Mouse (Mus musculus): ENCODE results near the gene Coro2b. TPM values are rescaled to one million over a fixed set of nuclear protein-coding genes. Genes with fewer than 3 reads are reported as not detected.

The Coro2b gene
- polyA plus RNA-seq, 1 experiment from 2014 or later, result 41.5 TPM

GRCm38 (mm10) chr9:62480898-62481642 lies 55.8 kb downstream of the Coro2b start:
- 0 out of 2 replicates have a peak overlapping the region, but pooled peaks have one; percentile 6 for H3K9ac ChIP-seq
- 52% methylated on average over 6 of the region's 6 CpGs for WGBS
- H3K27ac ChIP-seq (replicated peaks), result 0 out of 2 replicates have a peak overlapping the region, but pooled peaks have one; percentile 9

GRCm38 (mm10) chr9:62480149-62480548 lies 56.7 kb downstream of the Coro2b start:
- no peaks in the 10 kb centered on the region for H3K27me3 ChIP-seq
- H3K36me3 ChIP-seq, result no peaks in the 10 kb centered on the region
- no peak for ATAC-seq (ENCODE audit: low read depth)
- no peaks in the 10 kb centered on the region for H3K9me3 ChIP-seq
- no peak overlapping the region for H3K4me2 ChIP-seq
- H3K4me1 ChIP-seq (replicated peaks), result peaks cover 43% of the 10 kb centered on the region
- 0 out of 2 replicates have a peak overlapping the region, but pooled peaks have one; percentile 5 for H3K9ac ChIP-seq
- WGBS, result 82% methylated on average over 9 of the region's 9 CpGs
- no peak overlapping the region for H3K4me3 ChIP-seq
- H3K27ac ChIP-seq (replicated peaks), result peak overlapping the region; percentile 13; the same call in 1 of the 2 replicates

More at GRCm38 (mm10) chr9:62480898-62481642, 55.8 kb downstream of the Coro2b start:
- no peaks in the 10 kb centered on the region for H3K9me3 ChIP-seq
- H3K4me3 ChIP-seq, result no peak overlapping the region
- ATAC-seq (ENCODE audit: low read depth), result no peak
- H3K4me1 ChIP-seq (replicated peaks), result peaks cover 43% of the 10 kb centered on the region
- H3K27me3 ChIP-seq, result no peaks in the 10 kb centered on the region
- no peak overlapping the region for H3K4me2 ChIP-seq
- no peaks in the 10 kb centered on the region for H3K36me3 ChIP-seq

DNA sequence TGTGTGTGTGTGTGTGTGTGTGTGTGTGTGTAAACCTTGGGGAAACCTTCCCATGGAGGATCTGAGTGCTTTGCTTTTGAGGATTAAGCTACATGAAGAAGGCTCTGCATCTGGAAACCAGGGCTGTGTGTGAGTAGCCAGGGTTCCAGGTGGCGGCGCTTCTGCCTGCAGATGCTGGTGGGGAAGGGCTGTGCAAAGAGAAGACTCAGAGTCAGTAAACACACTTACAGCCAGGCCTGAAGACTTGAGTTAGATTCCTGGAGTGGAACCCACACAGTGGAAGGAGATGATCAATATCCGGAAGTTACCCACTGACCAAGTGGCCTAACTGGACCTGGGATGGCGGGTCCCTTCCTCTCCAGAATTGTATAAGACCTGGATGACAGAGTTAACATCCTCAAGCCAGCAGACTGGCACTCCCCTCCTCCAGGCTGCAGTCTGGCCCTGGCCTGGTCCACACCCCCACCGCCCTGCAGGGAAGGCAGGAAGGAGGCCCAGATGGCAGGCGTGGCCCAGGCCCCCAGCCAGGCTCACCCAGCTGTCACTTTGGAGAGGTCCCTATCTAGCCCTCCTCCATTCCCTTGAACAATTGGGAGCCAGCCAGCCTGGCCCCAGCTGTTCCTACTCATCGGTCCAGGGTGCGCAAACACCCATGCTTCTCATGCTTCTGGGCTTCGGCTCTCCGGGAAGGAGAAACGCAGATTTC lies 59.9 kb downstream of the Coro2b start:
- Histone ChIP-seq H3K4me2 (no peak overlapping the region), H3K9me3 (no peaks in the 10 kb centered on the region), H3K36me3 (no peaks in the 10 kb centered on the region), H3K27me3 (no peaks in the 10 kb centered on the region), H3K4me3 (no peak overlapping the region), H3K4me1 (replicated peaks) (peaks cover 46% of the 10 kb centered on the region), H3K27ac (replicated peaks) (peak overlapping the region; percentile 83), H3K9ac (no peak overlapping the region; the same call in 1 of the 2 replicates)
- WGBS, result 44% methylated on average over 11 of the region's 11 CpGs
- peak; percentile 68 for ATAC-seq (ENCODE audit: low read depth)

GRCm38 (mm10) chr9:62474206-62474605 lies 62.6 kb downstream of the Coro2b start:
- Histone ChIP-seq H3K36me3 (no peaks in the 10 kb centered on the region), H3K4me2 (no peak overlapping the region), H3K27ac (replicated peaks) (no peak overlapping the region), H3K9me3 (no peaks in the 10 kb centered on the region), H3K4me1 (replicated peaks) (peaks cover 36% of the 10 kb centered on the region), H3K4me3 (no peak overlapping the region), H3K9ac (no peak overlapping the region), H3K27me3 (no peaks in the 10 kb centered on the region)
- WGBS, result 82% methylated on average over 2 of the region's 2 CpGs
- no peak for ATAC-seq (ENCODE audit: low read depth)

DNA sequence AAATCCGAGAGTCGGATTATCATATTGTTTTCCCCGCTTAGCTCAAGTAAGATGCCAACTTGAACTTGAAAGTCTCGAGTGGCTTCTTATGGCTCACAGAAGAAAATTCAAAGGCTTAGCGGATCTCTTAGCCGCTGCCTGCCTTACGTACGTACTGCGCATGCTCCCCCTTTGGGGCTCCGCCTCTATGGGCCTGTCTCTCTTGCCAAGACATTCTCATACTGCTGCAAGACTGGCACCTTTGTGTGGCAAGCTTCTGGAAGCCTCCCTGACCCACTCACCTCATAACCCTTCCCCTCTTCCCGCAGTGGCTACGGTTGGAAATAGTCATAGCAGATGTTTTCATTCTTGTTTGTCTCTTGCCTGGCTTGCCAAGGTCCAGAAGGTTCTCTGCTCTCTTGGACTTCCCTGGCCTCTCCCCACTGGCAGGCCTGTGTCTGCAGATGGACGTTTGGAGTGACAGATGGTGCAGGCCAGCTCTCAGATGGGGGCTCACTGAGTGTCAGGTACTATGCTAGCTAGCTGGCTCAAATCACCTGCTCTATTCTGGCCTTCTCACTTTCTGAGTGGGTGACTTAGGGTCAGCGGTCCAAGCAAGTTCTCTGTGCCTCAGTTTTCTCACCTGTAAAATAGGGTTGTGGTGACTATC lies 65.2 kb downstream of the Coro2b start:
- Histone ChIP-seq H3K4me3 (no peak overlapping the region), H3K9me3 (no peaks in the 10 kb centered on the region), H3K9ac (no peak overlapping the region), H3K27me3 (no peaks in the 10 kb centered on the region), H3K4me1 (replicated peaks) (peaks cover 44% of the 10 kb centered on the region), H3K27ac (replicated peaks) (peak overlapping the region; percentile 46; the same call in 1 of the 2 replicates), H3K4me2 (no peak overlapping the region), H3K36me3 (no peaks in the 10 kb centered on the region)
- WGBS, result 87% methylated on average over 14 of the region's 14 CpGs
- ATAC-seq (ENCODE audit: low read depth), result no peak

DNA sequence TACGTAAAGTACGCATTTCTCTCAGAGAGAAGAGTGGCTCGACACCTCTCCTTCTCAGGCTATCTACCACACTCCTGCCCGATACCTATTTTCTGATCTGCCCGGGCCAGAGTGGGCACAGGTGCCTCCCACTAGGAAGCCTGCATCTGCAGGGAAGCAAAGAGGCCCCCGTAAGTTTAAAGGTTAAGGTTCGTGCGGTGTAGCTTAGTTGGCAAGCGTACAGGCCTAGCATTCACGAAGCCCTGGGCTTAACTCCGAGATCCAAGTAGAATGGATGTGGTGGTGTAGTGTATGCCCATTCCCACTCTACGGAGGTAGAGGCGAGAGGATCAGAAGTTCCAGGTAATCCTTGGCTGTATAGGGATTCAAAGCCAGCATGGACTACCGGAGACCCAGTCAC lies 65.8 kb downstream of the Coro2b start:
- no peak overlapping the region for H3K4me2 ChIP-seq
- no peak overlapping the region for H3K4me3 ChIP-seq
- no peak overlapping the region for H3K27ac ChIP-seq (replicated peaks)
- H3K9ac ChIP-seq, result no peak overlapping the region
- no peaks in the 10 kb centered on the region for H3K36me3 ChIP-seq
- no peaks in the 10 kb centered on the region for H3K9me3 ChIP-seq
- WGBS, result 91% methylated on average over 14 of the region's 14 CpGs
- peaks cover 45% of the 10 kb centered on the region for H3K4me1 ChIP-seq (replicated peaks)
- no peak for ATAC-seq (ENCODE audit: low read depth)
- no peaks in the 10 kb centered on the region for H3K27me3 ChIP-seq

DNA sequence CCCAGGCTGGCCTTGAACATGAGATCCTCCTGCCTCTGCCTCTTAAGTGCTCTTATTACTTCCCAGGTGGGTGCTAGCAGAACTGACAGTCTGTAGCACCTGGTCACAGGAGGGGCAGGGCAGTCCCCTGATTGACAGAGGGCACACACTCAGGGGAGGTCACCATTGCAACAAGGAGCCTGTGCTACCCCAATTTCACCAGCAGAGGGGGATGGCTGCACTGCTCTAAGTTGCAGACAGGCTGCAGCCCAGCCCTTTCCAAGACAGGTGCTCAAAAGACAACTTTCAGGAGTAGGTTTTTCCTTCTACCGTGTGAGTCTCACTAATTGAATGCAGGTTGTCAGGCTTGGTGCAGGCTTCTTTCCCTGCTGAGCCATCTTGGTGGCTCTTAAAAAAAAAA lies 66.4 kb downstream of the Coro2b start:
- Histone ChIP-seq H3K27me3 (no peaks in the 10 kb centered on the region), H3K4me3 (no peak overlapping the region), H3K4me1 (replicated peaks) (peaks cover 46% of the 10 kb centered on the region), H3K36me3 (no peaks in the 10 kb centered on the region), H3K4me2 (no peak overlapping the region), H3K9ac (no peak overlapping the region), H3K27ac (replicated peaks) (peak overlapping the region; percentile 72; the same call in 1 of the 2 replicates), H3K9me3 (no peaks in the 10 kb centered on the region)
- 24% methylated on average over 1 of the region's 1 CpGs for WGBS
- 0 out of 2 replicates have a peak, but pooled peaks have one; percentile 37 for ATAC-seq (ENCODE audit: low read depth)

DNA sequence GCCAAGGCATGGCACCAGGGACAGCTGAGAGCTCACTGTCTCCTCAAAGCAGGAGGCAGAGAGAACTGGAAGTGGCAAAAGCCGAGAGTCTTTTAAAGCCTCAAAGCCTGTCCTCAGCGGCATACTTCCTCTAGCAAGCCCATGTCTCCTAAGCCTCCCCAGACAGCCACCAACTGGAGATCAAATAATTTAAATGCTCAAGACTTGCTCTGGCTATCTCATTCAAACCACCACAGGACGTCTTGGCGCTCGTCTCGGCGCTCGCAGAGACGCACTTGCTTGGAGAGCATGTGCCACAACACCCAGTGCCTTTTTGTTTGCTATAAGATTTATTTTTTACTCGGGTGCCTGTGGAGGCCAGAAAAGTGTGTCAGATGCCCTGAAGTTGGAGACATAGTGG lies 67.1 kb downstream of the Coro2b start:
- Histone ChIP-seq H3K4me2 (no peak overlapping the region), H3K36me3 (no peaks in the 10 kb centered on the region), H3K27ac (replicated peaks) (peak overlapping the region; percentile 72), H3K9ac (no peak overlapping the region), H3K27me3 (no peaks in the 10 kb centered on the region), H3K9me3 (no peaks in the 10 kb centered on the region), H3K4me1 (replicated peaks) (peaks cover 46% of the 10 kb centered on the region), H3K4me3 (no peak overlapping the region)
- no peak for ATAC-seq (ENCODE audit: low read depth)
- 68% methylated on average over 10 of the region's 10 CpGs for WGBS

DNA sequence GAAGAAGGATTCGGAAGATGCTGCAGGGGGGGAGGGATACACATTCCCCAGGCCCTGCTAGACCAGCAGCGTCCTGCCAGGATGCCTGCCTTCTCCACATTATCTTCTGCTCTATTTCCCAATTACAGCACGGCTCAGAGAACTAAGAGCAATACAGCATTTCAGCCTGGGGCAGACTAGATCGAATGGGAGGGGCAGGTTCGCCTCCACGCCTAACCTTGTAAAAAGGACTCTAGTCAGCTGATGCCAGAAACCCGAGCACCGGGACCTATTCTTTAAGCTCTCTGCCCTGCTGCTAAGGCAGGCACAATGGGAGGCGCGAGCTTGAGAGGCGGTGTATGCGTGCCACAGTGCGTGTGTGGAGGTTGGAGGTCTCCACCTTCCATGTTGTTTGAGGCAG lies 67.7 kb downstream of the Coro2b start:
- Histone ChIP-seq H3K27me3 (no peaks in the 10 kb centered on the region), H3K27ac (replicated peaks) (peak overlapping the region; percentile 72), H3K36me3 (no peaks in the 10 kb centered on the region), H3K9me3 (no peaks in the 10 kb centered on the region), H3K9ac (no peak overlapping the region), H3K4me2 (no peak overlapping the region), H3K4me1 (replicated peaks) (peaks cover 40% of the 10 kb centered on the region), H3K4me3 (no peak overlapping the region)
- ATAC-seq (ENCODE audit: low read depth), result peak; percentile 49; the same call in 1 of the 2 replicates
- WGBS, result 17% methylated on average over 13 of the region's 13 CpGs

GRCm38 (mm10) chr9:62467413-62467784 lies 69.4 kb downstream of the Coro2b start:
- peaks cover 43% of the 10 kb centered on the region for H3K4me1 ChIP-seq (replicated peaks)
- no peak overlapping the region for H3K4me2 ChIP-seq
- whole genome bisulfite sequencing, result 86% methylated on average over 1 of the region's 1 CpGs
- no peak for ATAC-seq (ENCODE audit: low read depth)
- no peaks in the 10 kb centered on the region for H3K27me3 ChIP-seq
- H3K4me3 ChIP-seq, result no peak overlapping the region
- H3K9ac ChIP-seq, result peak overlapping the region; percentile 43; the same call in 1 of the 2 replicates
- H3K36me3 ChIP-seq, result no peaks in the 10 kb centered on the region
- H3K27ac ChIP-seq (replicated peaks), result peak overlapping the region; percentile 10; the same call in 1 of the 2 replicates
- H3K9me3 ChIP-seq, result no peaks in the 10 kb centered on the region

DNA sequence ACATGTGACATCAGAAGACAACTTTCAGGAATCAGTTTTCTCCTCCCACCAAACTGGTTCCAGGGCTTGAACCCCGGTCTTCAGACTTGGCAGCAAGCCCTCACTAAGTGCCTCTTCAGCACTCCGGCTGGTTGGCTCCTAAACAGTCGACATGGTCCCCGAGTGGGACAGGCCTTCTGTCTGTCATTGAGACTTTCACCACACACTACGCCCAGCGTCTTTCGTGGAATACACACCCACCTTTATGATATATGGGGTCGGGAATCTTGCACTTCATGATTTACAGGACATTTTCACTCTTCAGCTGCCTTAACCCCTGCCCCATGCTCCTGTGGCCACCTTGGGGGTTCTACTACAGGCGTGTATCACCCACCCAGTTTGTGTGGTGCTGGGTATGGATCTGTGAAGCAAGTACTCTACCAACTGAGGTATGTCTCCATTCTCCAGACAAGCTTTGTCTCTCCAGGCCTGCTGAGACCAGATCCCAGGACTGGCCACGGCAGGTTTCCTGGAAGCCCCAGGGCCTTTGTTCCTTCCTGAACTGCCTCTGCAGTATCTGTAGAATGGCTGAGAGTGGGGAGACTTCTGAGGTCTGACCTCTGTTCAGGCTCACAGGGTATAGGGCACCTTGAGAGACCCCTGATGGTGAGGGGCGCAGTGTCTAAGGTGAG lies 70.0 kb downstream of the Coro2b start:
- H3K4me2 ChIP-seq, result no peak overlapping the region
- no peaks in the 10 kb centered on the region for H3K36me3 ChIP-seq
- H3K4me1 ChIP-seq (replicated peaks), result peaks cover 42% of the 10 kb centered on the region
- peak overlapping the region; percentile 10; the same call in 1 of the 2 replicates for H3K27ac ChIP-seq (replicated peaks)
- ATAC-seq (ENCODE audit: low read depth), result no peak
- H3K9me3 ChIP-seq, result no peaks in the 10 kb centered on the region
- 80% methylated on average over 11 of the region's 11 CpGs for WGBS
- no peak overlapping the region for H3K4me3 ChIP-seq
- peak overlapping the region; percentile 43; the same call in 1 of the 2 replicates for H3K9ac ChIP-seq
- no peaks in the 10 kb centered on the region for H3K27me3 ChIP-seq
